Mouse (Mus musculus): ENCODE measurements at regions not wholly inside any gene's neighbourhood (a gene's known extent, or its start where the extent isn't known, plus 50 kb on each side); places are given as distances from the start of the nearest gene placed in this dataset.

DNA sequence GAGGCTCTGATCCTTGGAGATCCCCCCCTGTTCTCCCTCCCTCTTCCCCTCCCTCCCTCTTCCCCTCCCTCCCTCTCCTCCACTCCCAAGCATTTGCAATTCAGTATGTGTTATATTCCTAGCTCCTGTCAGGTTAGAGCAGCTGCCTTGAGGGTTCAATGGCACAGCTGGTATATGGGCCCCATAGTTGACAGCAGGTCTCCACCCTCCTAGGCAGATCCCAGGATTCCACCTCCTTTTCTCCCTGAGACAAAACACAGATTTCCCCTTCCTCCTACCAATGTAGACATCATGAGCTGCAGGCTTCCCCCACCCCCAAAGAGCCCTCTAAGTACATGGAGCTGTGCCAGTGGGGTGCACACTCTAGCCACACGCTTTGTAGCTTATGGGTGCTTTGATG, 137.8 kb downstream of the Unc5cl start:
- WGBS (ENCODE audit: missing documents) = 92% methylated on average over 1 of the region's 1 CpGs
- no peaks in the 10 kb centered on the region for H3K36me3 ChIP-seq (ENCODE audit: inconsistent target)
- no peaks in the 10 kb centered on the region for H3K79me2 ChIP-seq (ENCODE audit: inconsistent target)
- H3K4me3 ChIP-seq (ENCODE audit: inconsistent target) = no peak overlapping the region
- no peak overlapping the region for H3K27ac ChIP-seq

- Histone ChIP-seq H3K36me3 (ENCODE audit: inconsistent target) (no peaks in the 10 kb centered on the region), H3K4me3 (ENCODE audit: inconsistent target) (no peak overlapping the region), H3K27ac (no peak overlapping the region), H3K79me2 (ENCODE audit: inconsistent target) (no peaks in the 10 kb centered on the region)
- 79% methylated on average over 10 of the region's 10 CpGs for WGBS (ENCODE audit: missing documents)
Measured at GRCm38 (mm10) chr17:48595418-48595963, 140.8 kb downstream of the Unc5cl start.

- H3K4me3 ChIP-seq (ENCODE audit: inconsistent target) = no peak overlapping the region
- no peaks in the 10 kb centered on the region for H3K79me2 ChIP-seq (ENCODE audit: inconsistent target)
- H3K27ac ChIP-seq = no peak overlapping the region
- H3K36me3 ChIP-seq (ENCODE audit: inconsistent target) = no peaks in the 10 kb centered on the region
- WGBS (ENCODE audit: missing documents) = 76% methylated on average over 3 of the region's 3 CpGs
Measured at GRCm38 (mm10) chr17:48596406-48596805, 141.7 kb downstream of the Unc5cl start.

DNA sequence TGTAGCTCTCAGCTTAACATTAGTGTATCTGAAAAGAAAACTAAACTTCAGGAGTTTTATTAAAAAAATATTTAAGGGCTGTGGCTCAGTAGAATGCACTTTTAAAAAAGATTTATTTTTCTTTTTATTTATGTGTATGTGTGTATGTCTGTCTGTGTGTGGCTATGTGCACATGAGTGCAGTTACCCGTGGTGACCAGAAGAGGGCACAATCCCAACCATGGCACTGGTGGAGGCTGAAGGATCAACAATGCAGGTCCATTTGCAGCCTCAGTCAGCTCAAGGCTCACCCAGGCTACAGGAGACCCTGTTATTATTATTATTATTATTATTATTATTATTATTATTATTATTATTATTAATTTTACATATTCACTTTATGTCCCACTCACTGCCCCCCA, 142.6 kb downstream of the Unc5cl start:
- no peaks in the 10 kb centered on the region for H3K79me2 ChIP-seq (ENCODE audit: inconsistent target)

GRCm38 (mm10) chr17:48598471-48599141, 143.9 kb downstream of the Unc5cl start:
- Histone ChIP-seq H3K36me3 (ENCODE audit: inconsistent target) (no peaks in the 10 kb centered on the region), H3K79me2 (ENCODE audit: inconsistent target) (no peaks in the 10 kb centered on the region), H3K4me3 (ENCODE audit: inconsistent target) (no peak overlapping the region), H3K27ac (no peak overlapping the region)
- 79% methylated on average over 16 of the region's 16 CpGs for WGBS (ENCODE audit: missing documents)

More for the DNA sequence above, 142.6 kb downstream of the Unc5cl start:
- no peak overlapping the region for H3K4me3 ChIP-seq (ENCODE audit: inconsistent target)
- H3K27ac ChIP-seq = no peak overlapping the region
- no peaks in the 10 kb centered on the region for H3K36me3 ChIP-seq (ENCODE audit: inconsistent target)
- 92% methylated on average over 1 of the region's 1 CpGs for WGBS (ENCODE audit: missing documents)

GRCm38 (mm10) chr17:48600176-48600575, 145.5 kb downstream of the Unc5cl start:
- WGBS (ENCODE audit: missing documents) = 89% methylated on average over 6 of the region's 6 CpGs
- no peaks in the 10 kb centered on the region for H3K79me2 ChIP-seq (ENCODE audit: inconsistent target)
- H3K27ac ChIP-seq = no peak overlapping the region
- no peak overlapping the region for H3K4me3 ChIP-seq (ENCODE audit: inconsistent target)
- H3K36me3 ChIP-seq (ENCODE audit: inconsistent target) = no peaks in the 10 kb centered on the region

DNA sequence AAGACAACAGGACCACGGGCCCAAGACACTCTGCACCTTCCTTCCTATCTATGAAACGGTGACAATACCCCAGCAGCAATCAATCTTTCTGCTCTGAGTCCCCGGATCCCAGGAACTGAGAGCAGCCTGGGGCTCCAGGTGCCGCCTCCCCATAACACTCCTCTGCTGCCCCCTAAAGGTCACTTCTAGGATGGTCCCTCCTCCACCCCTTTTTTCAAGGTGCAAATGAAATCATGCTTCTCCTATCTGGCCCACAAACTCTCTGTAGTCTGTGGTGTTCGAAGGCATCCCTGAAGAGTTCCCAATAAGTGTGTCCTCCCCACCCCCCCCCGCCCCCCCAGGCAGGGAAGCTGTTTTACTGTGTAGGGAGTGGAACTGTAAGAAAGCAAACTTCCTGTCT, 147.9 kb downstream of the Unc5cl start:
- Histone ChIP-seq H3K36me3 (ENCODE audit: inconsistent target) (no peaks in the 10 kb centered on the region), H3K4me3 (ENCODE audit: inconsistent target) (no peak overlapping the region), H3K27ac (no peak overlapping the region), H3K79me2 (ENCODE audit: inconsistent target) (no peaks in the 10 kb centered on the region)
- WGBS (ENCODE audit: missing documents) = 0% methylated on average over 5 of the region's 6 CpGs

DNA sequence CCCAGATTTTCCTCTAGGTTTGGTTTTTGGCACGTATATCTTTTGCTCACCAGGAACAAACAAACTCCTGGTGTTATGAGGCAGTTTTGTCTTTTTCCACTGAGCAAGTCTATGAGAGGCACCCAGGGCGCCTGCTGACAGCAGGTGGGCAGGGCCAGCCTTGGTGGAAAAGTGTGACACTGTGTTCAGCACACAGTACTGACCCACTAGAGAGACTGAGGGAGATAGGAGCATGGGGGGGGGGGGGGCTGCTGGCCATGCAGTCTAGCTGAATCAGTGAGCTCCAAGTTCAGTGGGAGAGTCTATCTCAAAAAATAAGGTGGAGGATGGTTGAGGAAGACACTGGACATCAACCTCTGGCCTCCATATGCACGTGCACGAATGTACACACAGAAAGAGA, 152.1 kb downstream of the Unc5cl start:
- WGBS (ENCODE audit: missing documents) = 81% methylated on average over 4 of the region's 4 CpGs
- Histone ChIP-seq H3K27ac (no peak overlapping the region), H3K36me3 (ENCODE audit: inconsistent target) (no peaks in the 10 kb centered on the region), H3K79me2 (ENCODE audit: inconsistent target) (no peaks in the 10 kb centered on the region), H3K4me3 (ENCODE audit: inconsistent target) (no peak overlapping the region)

GRCm38 (mm10) chr17:48608315-48608714, 153.6 kb downstream of the Unc5cl start:
- no peak overlapping the region for H3K27ac ChIP-seq
- no peaks in the 10 kb centered on the region for H3K79me2 ChIP-seq (ENCODE audit: inconsistent target)
- no peak overlapping the region for H3K4me3 ChIP-seq (ENCODE audit: inconsistent target)
- 74% methylated on average over 3 of the region's 3 CpGs for WGBS (ENCODE audit: missing documents)
- no peaks in the 10 kb centered on the region for H3K36me3 ChIP-seq (ENCODE audit: inconsistent target)

GRCm38 (mm10) chr17:48610107-48610506, 155.4 kb downstream of the Unc5cl start:
- 91% methylated on average over 10 of the region's 10 CpGs for WGBS (ENCODE audit: missing documents)
- H3K79me2 ChIP-seq (ENCODE audit: inconsistent target) = no peaks in the 10 kb centered on the region
- no peaks in the 10 kb centered on the region for H3K36me3 ChIP-seq (ENCODE audit: inconsistent target)
- no peak overlapping the region for H3K27ac ChIP-seq
- no peak overlapping the region for H3K4me3 ChIP-seq (ENCODE audit: inconsistent target)

DNA sequence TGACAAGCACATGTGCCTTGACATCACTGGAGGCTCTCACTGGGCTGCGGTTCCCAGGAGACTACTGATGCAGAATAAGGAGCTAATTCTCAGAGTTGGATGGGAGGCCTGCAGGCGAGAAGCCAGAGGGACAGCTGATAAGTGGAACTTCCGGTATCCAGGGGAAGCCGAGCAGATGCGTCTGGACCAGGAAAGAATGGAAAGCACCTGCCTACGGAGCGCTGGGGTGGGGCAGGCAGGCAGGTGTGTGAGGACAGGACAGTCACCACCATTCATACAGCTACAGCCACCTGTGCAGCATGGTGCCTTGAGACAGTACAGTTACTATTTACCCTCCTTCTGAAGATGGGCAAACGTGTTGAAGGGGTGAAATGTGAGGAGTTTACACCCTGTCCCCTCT, 156.1 kb downstream of the Unc5cl start:
- H3K36me3 ChIP-seq (ENCODE audit: inconsistent target) = no peaks in the 10 kb centered on the region
- no peak overlapping the region for H3K4me3 ChIP-seq (ENCODE audit: inconsistent target)
- no peaks in the 10 kb centered on the region for H3K79me2 ChIP-seq (ENCODE audit: inconsistent target)
- no peak overlapping the region for H3K27ac ChIP-seq
- WGBS (ENCODE audit: missing documents) = 87% methylated on average over 8 of the region's 8 CpGs

DNA sequence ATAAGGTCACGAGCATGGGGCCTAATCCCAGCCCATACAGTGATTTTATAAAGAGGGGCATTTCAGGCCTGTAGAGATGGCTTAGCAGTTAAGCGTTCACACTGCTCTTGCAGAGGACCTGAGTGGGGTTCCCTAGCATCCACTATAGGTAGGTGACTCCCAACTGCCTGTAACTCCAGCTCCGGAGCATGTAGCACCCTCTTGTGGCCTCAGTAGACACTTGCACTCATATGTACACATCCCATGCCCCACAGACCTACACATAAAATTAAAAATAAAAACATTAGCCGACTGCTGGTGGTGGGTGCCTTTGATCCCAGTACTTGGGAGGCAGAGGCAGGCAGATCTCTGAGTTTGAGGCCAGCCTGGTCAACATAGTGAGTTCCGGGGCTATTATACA, 158.8 kb downstream of the Unc5cl start:
- no peak overlapping the region for H3K4me3 ChIP-seq (ENCODE audit: inconsistent target)
- no peaks in the 10 kb centered on the region for H3K79me2 ChIP-seq (ENCODE audit: inconsistent target)
- 84% methylated on average over 5 of the region's 5 CpGs for WGBS (ENCODE audit: missing documents)
- no peak overlapping the region for H3K27ac ChIP-seq
- H3K36me3 ChIP-seq (ENCODE audit: inconsistent target) = no peaks in the 10 kb centered on the region

- no peaks in the 10 kb centered on the region for H3K79me2 ChIP-seq (ENCODE audit: inconsistent target)
- H3K27ac ChIP-seq = no peak overlapping the region
- WGBS (ENCODE audit: missing documents) = 5% methylated on average over 3 of the region's 3 CpGs
Measured at GRCm38 (mm10) chr17:48615248-48615647, 160.5 kb downstream of the Unc5cl start.

GRCm38 (mm10) chr17:48616205-48616604, 161.5 kb downstream of the Unc5cl start:
- WGBS (ENCODE audit: missing documents) = 76% methylated on average over 4 of the region's 4 CpGs

More at GRCm38 (mm10) chr17:48615248-48615647, 160.5 kb downstream of the Unc5cl start:
- no peak overlapping the region for H3K4me3 ChIP-seq (ENCODE audit: inconsistent target)
- no peaks in the 10 kb centered on the region for H3K36me3 ChIP-seq (ENCODE audit: inconsistent target)

DNA sequence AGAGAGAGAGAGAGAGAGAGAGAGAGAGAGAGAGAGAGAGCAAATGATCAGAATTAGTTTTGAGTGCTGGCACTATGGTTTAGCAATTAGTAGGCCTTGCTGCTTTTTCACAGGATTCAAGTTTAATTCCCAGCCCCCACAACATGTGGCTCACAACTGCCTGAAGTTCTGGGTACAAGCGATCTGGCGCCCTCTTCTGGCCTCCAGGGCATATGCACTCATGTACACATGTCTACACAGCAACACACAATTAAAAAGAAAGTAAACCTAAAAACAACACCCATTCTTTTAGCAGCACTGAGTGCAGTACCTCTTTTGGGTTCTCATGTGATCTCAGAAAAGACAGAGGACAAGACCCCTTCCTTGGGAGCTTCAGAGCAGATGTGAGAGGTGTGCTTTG, 166.2 kb downstream of the Unc5cl start:
- H3K27ac ChIP-seq = no peak overlapping the region
- no peak overlapping the region for H3K4me3 ChIP-seq (ENCODE audit: inconsistent target)
- no peaks in the 10 kb centered on the region for H3K79me2 ChIP-seq (ENCODE audit: inconsistent target)
- H3K36me3 ChIP-seq (ENCODE audit: inconsistent target) = no peaks in the 10 kb centered on the region
- WGBS (ENCODE audit: missing documents) = 54% methylated on average over 2 of the region's 2 CpGs

More at GRCm38 (mm10) chr17:48616205-48616604, 161.5 kb downstream of the Unc5cl start:
- no peaks in the 10 kb centered on the region for H3K79me2 ChIP-seq (ENCODE audit: inconsistent target)
- H3K36me3 ChIP-seq (ENCODE audit: inconsistent target) = no peaks in the 10 kb centered on the region
- H3K27ac ChIP-seq = no peak overlapping the region
- H3K4me3 ChIP-seq (ENCODE audit: inconsistent target) = no peak overlapping the region

GRCm38 (mm10) chr17:48621676-48622075, 167.0 kb downstream of the Unc5cl start:
- H3K27ac ChIP-seq = no peak overlapping the region
- 91% methylated on average over 11 of the region's 11 CpGs for whole genome bisulfite sequencing (ENCODE audit: missing documents)

More at GRCm38 (mm10) chr17:48621676-48622075, 167.0 kb downstream of the Unc5cl start:
- Histone ChIP-seq H3K36me3 (ENCODE audit: inconsistent target) (no peaks in the 10 kb centered on the region), H3K4me3 (ENCODE audit: inconsistent target) (no peak overlapping the region), H3K79me2 (ENCODE audit: inconsistent target) (no peaks in the 10 kb centered on the region)

Data from macrophage (primary cell).